Mouse (Mus musculus): ENCODE measurements at regions not wholly inside any gene's neighbourhood (a gene's known extent, or its start where the extent isn't known, plus 50 kb on each side); places are given as distances from the start of the nearest gene placed in this dataset.

- TF ChIP-seq CTCF (IDR thresholded peaks at IDR 0.05; ENCODE audit: control insufficient read depth, insufficient read depth, low read length) (no peak), POLR2A (IDR thresholded peaks at IDR 0.05; ENCODE audit: borderline replicate concordance, control insufficient read depth, low read depth, low read length) (no peak)
These were observed 1728.4 kb upstream of the Gm6569 start for GRCm38 (mm10) chr15:72105830-72106413.

Data from bone marrow, adult 2 months (tissue).